Mouse (Mus musculus): ENCODE measurements around the gene Mogat2. TPM values are rescaled to one million over a fixed set of nuclear protein-coding genes. Genes with fewer than 3 reads are reported as not detected.

The Mogat2 gene
- polyA plus RNA-seq, 1 experiment from 2014 or later, result 2.7 TPM

DNA sequence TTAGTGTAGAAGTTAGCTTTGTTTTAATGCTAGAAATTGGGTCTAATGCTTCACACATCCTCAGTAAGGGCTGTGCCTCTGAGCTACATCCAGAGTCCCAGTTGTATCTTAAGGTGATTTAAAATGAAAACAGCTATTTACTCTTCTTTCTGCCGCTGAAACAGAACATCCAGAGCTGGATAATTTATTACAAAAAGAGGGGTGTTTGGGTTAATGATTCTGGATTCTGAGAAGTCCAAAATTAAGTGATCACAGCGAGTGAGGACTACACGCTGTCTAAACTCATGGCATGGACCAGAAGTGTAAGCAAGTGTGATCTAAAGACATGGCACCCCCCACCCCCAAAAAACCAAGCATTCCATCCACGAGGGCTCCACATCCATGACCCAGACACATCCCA, 44.5 kb downstream of the Mogat2 start:
- Histone ChIP-seq H3K9ac (ENCODE audit: low read depth, low read length) (no peak overlapping the region), H3K9me3 (ENCODE audit: control insufficient read depth, low read length) (no peaks in the 10 kb centered on the region; the same call in 1 of the 2 replicates), H3K4me1 (ENCODE audit: control insufficient read depth, insufficient read depth, low read length) (no peaks in the 10 kb centered on the region), H3K4me2 (replicated peaks; ENCODE audit: low read depth, low read length) (no peak overlapping the region), H3K27me3 (ENCODE audit: control insufficient read depth, insufficient read depth, low read length) (no peaks in the 10 kb centered on the region), H3K4me3 (ENCODE audit: low read length) (no peak overlapping the region), H3K36me3 (ENCODE audit: control insufficient read depth, insufficient read depth, low read length) (no peaks in the 10 kb centered on the region), H3K27ac (ENCODE audit: low read depth, low read length) (no peak overlapping the region)
- whole genome bisulfite sequencing, result 78% methylated on average over 4 of the region's 4 CpGs
- ATAC-seq (ENCODE audit: low FRiP score, low TSS enrichment), result no peak

DNA sequence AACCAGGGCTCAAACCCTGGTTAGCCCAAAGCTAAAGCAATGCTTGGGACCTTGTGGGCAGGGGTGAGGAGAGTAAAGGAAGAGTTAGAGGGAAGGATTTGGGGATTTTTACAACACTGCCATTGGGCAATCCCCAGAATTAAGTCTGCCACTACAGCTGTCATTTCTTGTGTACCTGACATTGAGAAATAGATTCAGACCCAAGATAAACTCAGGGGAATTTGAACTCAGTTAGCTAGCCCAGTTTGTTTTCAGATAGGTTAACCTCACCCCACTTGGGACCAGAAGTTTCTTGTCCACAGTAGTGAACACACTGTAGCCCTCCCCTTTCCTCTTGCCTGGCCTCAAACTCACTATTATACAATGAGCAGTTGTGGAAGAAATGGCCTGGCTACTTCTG, 47.0 kb downstream of the Mogat2 start:
- ATAC-seq (ENCODE audit: low FRiP score, low TSS enrichment), result no peak

DNA sequence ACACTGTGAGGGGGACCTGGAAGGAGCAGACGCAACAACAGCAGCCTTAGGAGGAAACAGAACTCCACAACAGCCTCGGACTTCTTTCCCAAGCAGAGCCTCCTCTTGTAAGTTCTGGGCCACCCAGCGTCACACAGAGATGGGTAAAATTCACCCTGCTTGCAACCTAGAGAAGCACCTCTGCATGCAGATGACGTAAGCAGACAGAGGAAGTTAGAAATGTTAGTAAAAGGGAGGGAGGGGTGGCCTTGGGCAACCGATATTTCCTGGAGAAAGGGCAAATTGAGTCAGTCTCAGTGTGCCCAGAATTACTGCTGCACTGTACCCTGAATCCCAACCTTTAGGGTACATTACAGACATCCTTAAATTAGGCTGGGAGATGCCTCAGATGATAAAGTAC, 48.5 kb downstream of the Mogat2 start:
- H3K4me3 ChIP-seq (ENCODE audit: low read length), result no peak overlapping the region
- H3K9ac ChIP-seq (ENCODE audit: low read depth, low read length), result no peak overlapping the region
- no peaks in the 10 kb centered on the region for H3K4me1 ChIP-seq (ENCODE audit: control insufficient read depth, insufficient read depth, low read length)
- WGBS, result 78% methylated on average over 5 of the region's 5 CpGs
- H3K4me2 ChIP-seq (replicated peaks; ENCODE audit: low read depth, low read length), result no peak overlapping the region
- no peaks in the 10 kb centered on the region for H3K36me3 ChIP-seq (ENCODE audit: control insufficient read depth, insufficient read depth, low read length)
- H3K27ac ChIP-seq (ENCODE audit: low read depth, low read length), result no peak overlapping the region
- ATAC-seq (ENCODE audit: low FRiP score, low TSS enrichment), result no peak
- H3K9me3 ChIP-seq (ENCODE audit: control insufficient read depth, low read length), result no peaks in the 10 kb centered on the region
- no peaks in the 10 kb centered on the region for H3K27me3 ChIP-seq (ENCODE audit: control insufficient read depth, insufficient read depth, low read length)

More for the DNA sequence above, 47.0 kb downstream of the Mogat2 start:
- Histone ChIP-seq H3K9me3 (ENCODE audit: control insufficient read depth, low read length) (no peaks in the 10 kb centered on the region; the same call in 1 of the 2 replicates), H3K36me3 (ENCODE audit: control insufficient read depth, insufficient read depth, low read length) (no peaks in the 10 kb centered on the region), H3K4me2 (replicated peaks; ENCODE audit: low read depth, low read length) (no peak overlapping the region), H3K4me3 (ENCODE audit: low read length) (no peak overlapping the region), H3K27me3 (ENCODE audit: control insufficient read depth, insufficient read depth, low read length) (no peaks in the 10 kb centered on the region), H3K9ac (ENCODE audit: low read depth, low read length) (no peak overlapping the region), H3K4me1 (ENCODE audit: control insufficient read depth, insufficient read depth, low read length) (no peaks in the 10 kb centered on the region), H3K27ac (ENCODE audit: low read depth, low read length) (no peak overlapping the region)

DNA sequence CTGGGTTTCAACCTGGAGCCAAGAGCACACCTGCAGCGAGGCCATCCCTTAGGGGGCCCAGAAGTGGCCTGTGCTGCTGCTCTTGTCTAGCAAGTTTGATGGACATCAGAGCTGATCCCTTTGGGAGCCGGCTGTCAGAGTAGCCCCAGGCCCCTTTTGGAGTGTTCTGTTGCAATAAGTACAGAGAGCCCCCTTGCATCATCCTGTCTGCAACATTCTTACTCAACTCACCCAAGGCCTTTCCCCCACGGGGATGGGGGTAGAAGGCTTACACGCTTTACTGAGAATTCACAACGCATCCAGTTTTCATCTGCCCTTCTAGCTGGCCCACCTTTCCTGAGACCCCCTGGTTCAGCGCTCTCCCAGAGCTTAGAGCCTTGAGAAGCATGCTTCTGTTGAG, 49.8 kb downstream of the Mogat2 start:
- no peaks in the 10 kb centered on the region for H3K9me3 ChIP-seq (ENCODE audit: control insufficient read depth, low read length)
- H3K9ac ChIP-seq (ENCODE audit: low read depth, low read length), result no peak overlapping the region
- no peaks in the 10 kb centered on the region for H3K27me3 ChIP-seq (ENCODE audit: control insufficient read depth, insufficient read depth, low read length)
- no peak overlapping the region for H3K27ac ChIP-seq (ENCODE audit: low read depth, low read length)
- H3K36me3 ChIP-seq (ENCODE audit: control insufficient read depth, insufficient read depth, low read length), result no peaks in the 10 kb centered on the region
- H3K4me1 ChIP-seq (ENCODE audit: control insufficient read depth, insufficient read depth, low read length), result no peaks in the 10 kb centered on the region
- no peak for ATAC-seq (ENCODE audit: low FRiP score, low TSS enrichment)
- no peak overlapping the region for H3K4me3 ChIP-seq (ENCODE audit: low read length)
- whole genome bisulfite sequencing, result 86% methylated on average over 6 of the region's 6 CpGs
- no peak overlapping the region for H3K4me2 ChIP-seq (replicated peaks; ENCODE audit: low read depth, low read length)

DNA sequence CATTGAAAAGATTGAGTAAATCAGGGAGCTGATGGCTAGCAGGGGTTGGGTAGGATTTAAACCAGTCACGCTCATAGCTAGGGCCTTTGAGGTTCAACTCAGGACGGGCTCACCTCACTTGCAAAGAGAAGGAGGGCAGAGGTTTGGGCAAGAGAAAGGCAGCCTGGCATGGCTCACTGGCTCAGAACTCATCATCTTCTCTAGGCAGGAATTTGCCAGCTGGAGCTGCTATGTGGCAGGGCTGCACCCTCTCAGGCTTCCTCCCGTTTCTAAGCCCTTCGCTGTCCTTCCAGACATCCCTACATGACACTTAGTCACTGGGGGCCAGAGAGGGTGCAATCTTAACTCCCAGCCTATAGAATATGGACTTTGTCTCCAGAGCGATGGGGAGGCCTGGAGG, 51.0 kb downstream of the Mogat2 start:
- no peak overlapping the region for H3K4me2 ChIP-seq (replicated peaks; ENCODE audit: low read depth, low read length)
- WGBS, result 78% methylated on average over 5 of the region's 5 CpGs
- no peak overlapping the region for H3K9ac ChIP-seq (ENCODE audit: low read depth, low read length)
- no peaks in the 10 kb centered on the region for H3K4me1 ChIP-seq (ENCODE audit: control insufficient read depth, insufficient read depth, low read length)
- no peak for ATAC-seq (ENCODE audit: low FRiP score, low TSS enrichment)
- no peaks in the 10 kb centered on the region for H3K27me3 ChIP-seq (ENCODE audit: control insufficient read depth, insufficient read depth, low read length)
- no peak overlapping the region for H3K27ac ChIP-seq (ENCODE audit: low read depth, low read length)
- no peaks in the 10 kb centered on the region for H3K9me3 ChIP-seq (ENCODE audit: control insufficient read depth, low read length)
- no peak overlapping the region for H3K4me3 ChIP-seq (ENCODE audit: low read length)
- no peaks in the 10 kb centered on the region for H3K36me3 ChIP-seq (ENCODE audit: control insufficient read depth, insufficient read depth, low read length)

DNA sequence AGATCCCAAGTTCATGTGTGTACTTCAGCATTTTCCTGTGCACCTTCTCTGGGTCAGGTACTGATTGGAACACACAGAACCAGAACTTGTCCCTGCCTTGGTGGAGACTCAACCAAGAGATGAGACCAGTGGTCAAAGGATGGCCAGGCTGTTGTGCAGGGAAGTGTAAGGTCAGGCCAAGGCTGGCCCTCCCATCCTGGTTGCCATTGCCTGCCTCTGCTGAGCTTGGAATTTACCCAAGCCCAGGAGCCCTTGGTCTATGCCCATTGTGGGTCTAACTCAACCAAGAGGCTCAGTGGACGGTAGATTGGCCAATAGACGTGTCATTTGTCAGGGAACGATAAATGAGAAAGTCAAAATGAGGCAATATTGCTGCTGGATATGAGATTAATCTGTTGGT, 53.0 kb downstream of the Mogat2 start:
- Histone ChIP-seq H3K9me3 (ENCODE audit: control insufficient read depth, low read length) (no peaks in the 10 kb centered on the region), H3K27me3 (ENCODE audit: control insufficient read depth, insufficient read depth, low read length) (0 out of 2 replicates have a peak, but pooled peaks cover 4% of the 10 kb centered on the region), H3K36me3 (ENCODE audit: control insufficient read depth, insufficient read depth, low read length) (no peaks in the 10 kb centered on the region), H3K27ac (ENCODE audit: low read depth, low read length) (no peak overlapping the region), H3K4me2 (replicated peaks; ENCODE audit: low read depth, low read length) (no peak overlapping the region), H3K4me1 (ENCODE audit: control insufficient read depth, insufficient read depth, low read length) (0 out of 2 replicates have a peak, but pooled peaks cover 7% of the 10 kb centered on the region), H3K9ac (ENCODE audit: low read depth, low read length) (no peak overlapping the region), H3K4me3 (ENCODE audit: low read length) (no peak overlapping the region)
- WGBS, result 90% methylated on average over 3 of the region's 3 CpGs
- ATAC-seq (ENCODE audit: low FRiP score, low TSS enrichment), result no peak

DNA sequence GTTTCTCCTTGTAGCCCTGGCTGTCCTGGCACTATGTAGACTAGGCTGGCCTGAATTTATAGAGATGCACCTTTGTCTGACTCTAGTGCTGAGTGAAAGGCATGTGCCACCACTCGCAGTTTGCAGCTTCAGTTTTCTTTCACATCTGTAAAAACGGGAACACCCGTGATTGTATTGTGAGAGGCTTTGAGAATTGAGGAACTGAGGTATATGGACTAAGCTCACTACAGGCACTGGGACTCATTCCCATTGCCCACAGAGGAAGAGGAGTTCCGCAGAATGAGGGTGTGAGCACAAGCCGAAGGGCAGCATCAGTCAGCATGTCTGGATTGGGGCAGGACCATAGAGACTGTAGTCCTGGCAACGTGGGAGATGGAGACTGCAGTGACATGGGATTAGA, 54.7 kb downstream of the Mogat2 start:
- 69% methylated on average over 6 of the region's 6 CpGs for WGBS
- no peaks in the 10 kb centered on the region for H3K9me3 ChIP-seq (ENCODE audit: control insufficient read depth, low read length)
- no peak overlapping the region for H3K4me3 ChIP-seq (ENCODE audit: low read length)
- H3K9ac ChIP-seq (ENCODE audit: low read depth, low read length), result no peak overlapping the region
- no peak overlapping the region for H3K27ac ChIP-seq (ENCODE audit: low read depth, low read length)
- 0 out of 2 replicates have a peak, but pooled peaks cover 7% of the 10 kb centered on the region for H3K4me1 ChIP-seq (ENCODE audit: control insufficient read depth, insufficient read depth, low read length)
- H3K27me3 ChIP-seq (ENCODE audit: control insufficient read depth, insufficient read depth, low read length), result 0 out of 2 replicates have a peak, but pooled peaks cover 4% of the 10 kb centered on the region
- no peak for ATAC-seq (ENCODE audit: low FRiP score, low TSS enrichment)
- no peaks in the 10 kb centered on the region for H3K36me3 ChIP-seq (ENCODE audit: control insufficient read depth, insufficient read depth, low read length)
- H3K4me2 ChIP-seq (replicated peaks; ENCODE audit: low read depth, low read length), result no peak overlapping the region

DNA sequence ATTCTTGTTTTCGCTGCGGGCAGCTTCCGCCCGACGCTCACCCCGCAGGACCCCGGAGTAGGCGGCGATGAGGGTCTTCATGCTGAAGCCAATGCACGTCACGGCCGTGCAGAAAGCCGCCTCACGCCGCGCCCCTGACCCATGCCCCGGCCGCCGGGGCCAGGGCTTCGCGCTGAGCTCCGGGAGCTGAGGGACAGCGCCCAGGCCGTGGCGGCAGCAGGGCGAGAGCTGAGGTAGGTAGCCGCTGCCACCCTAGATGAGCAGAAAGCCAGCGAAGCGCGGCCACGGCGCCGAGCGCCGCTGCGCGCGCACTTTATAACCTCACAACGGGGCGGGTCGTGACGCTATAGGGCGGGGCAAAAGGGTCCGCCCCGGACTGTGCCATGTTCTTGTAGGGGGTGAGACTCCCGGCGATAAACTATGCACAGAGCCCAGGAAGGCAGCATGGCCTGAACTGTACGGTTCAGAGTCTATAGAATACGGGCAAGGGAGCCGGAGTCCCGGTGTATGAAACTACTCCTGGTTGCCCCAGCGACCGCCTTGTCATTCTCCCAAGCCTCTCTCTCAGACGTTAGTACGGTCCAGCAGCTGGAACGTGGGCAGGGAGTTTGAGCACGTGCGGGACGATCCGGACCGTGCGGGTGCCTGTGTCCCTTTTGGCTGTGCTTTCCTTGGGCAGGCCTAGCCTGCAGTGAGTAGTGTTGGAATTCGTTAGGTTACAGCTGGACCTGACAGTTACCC, 55.8 kb downstream of the Mogat2 start, which contains the start of gene Dgat2:
TSS of gene Dgat2 (minus strand) at position 288 of the 741 bp plus-strand sequence.
- Histone ChIP-seq H3K4me3 (ENCODE audit: low read length) (peak within 1 kb of the TSS; percentile 49), H3K27me3 (ENCODE audit: control insufficient read depth, insufficient read depth, low read length) (0 out of 2 replicates have a peak, but pooled peaks cover 4% of the 10 kb centered on the region), H3K4me1 (ENCODE audit: control insufficient read depth, insufficient read depth, low read length) (0 out of 2 replicates have a peak, but pooled peaks cover 7% of the 10 kb centered on the region), H3K27ac (ENCODE audit: low read depth, low read length) (peak within 1 kb of the TSS; percentile 31; the same call in 1 of the 2 replicates), H3K4me2 (replicated peaks; ENCODE audit: low read depth, low read length) (peak within 1 kb of the TSS; percentile 82), H3K36me3 (ENCODE audit: control insufficient read depth, insufficient read depth, low read length) (no peaks in the 10 kb centered on the region), H3K9me3 (ENCODE audit: control insufficient read depth, low read length) (no peaks in the 10 kb centered on the region), H3K9ac (ENCODE audit: low read depth, low read length) (peak within 1 kb of the TSS; percentile 61)
- peak; percentile 94 for ATAC-seq (ENCODE audit: low FRiP score, low TSS enrichment)
- WGBS, result under 1% methylated on average over 63 of the region's 63 CpGs

DNA sequence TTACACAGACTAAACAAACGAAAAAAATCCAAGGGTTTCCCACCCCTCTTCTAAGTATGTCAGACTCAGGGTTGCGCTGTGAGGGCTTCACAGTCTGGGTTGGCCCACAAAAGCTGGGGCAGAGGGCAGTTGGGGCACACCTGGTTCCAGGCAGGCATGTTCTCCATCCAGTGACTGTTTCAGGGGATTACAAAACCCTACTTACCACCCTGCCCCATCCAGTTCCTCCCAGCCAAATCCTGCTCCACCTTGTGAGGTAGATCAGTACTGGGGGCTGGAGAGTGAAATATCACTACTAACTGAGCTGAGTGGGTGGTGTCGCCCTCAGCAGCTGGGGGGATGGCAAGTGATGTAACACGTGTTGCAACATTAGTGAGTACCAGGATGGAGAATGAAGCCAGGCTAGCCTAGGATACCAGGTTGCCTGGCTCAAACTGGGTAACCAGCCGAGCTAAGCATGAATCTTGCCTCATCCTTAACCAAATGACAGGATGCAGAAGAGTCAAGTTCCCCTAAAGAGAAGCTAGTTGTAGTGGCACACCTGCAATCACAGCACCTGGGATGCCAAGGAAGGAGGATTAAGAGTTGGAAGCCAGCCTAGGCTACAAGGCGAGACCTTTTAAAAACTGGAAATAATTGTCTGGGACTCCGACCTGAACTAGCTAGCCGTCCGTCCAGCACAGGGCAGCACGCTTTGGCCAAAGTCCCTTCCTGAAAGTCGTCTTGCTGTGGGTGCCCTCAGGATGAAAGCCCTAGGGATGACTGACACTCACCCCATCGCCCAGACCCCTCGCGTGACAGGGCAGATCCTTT, 56.6 kb downstream of the Mogat2 start:
- peak overlapping the region; percentile 49 for H3K4me3 ChIP-seq (ENCODE audit: low read length)
- peak; percentile 37 for ATAC-seq (ENCODE audit: low FRiP score, low TSS enrichment)
- H3K4me2 ChIP-seq (replicated peaks; ENCODE audit: low read depth, low read length), result peak overlapping the region; percentile 82
- 0 out of 2 replicates have a peak, but pooled peaks cover 4% of the 10 kb centered on the region for H3K27me3 ChIP-seq (ENCODE audit: control insufficient read depth, insufficient read depth, low read length)
- WGBS, result 20% methylated on average over 14 of the region's 14 CpGs
- H3K9ac ChIP-seq (ENCODE audit: low read depth, low read length), result peak overlapping the region; percentile 61
- H3K27ac ChIP-seq (ENCODE audit: low read depth, low read length), result no peak overlapping the region
- H3K4me1 ChIP-seq (ENCODE audit: control insufficient read depth, insufficient read depth, low read length), result 0 out of 2 replicates have a peak, but pooled peaks cover 7% of the 10 kb centered on the region
- H3K36me3 ChIP-seq (ENCODE audit: control insufficient read depth, insufficient read depth, low read length), result no peaks in the 10 kb centered on the region
- H3K9me3 ChIP-seq (ENCODE audit: control insufficient read depth, low read length), result no peaks in the 10 kb centered on the region

Measured in kidney, embryonic 14.5 days (tissue).